Mouse (Mus musculus) adrenal gland (tissue): ENCODE measurements at regions not wholly inside any gene's neighbourhood (a gene's known extent, or its start where the extent isn't known, plus 50 kb on each side); places are given as distances from the start of the nearest gene placed in this dataset.

Experiments
- intact Hi-C: fragments of 180-260 bp; cut with DNase I; formaldehyde crosslinking; loops from one replicate; pipeline ENCODE4 v1.15.1; 2025

- intact Hi-C loops: no loop called here
Measured at GRCm38 (mm10) chr4:127758961-127759360, 211.8 kb downstream of the CK137956 start.

GRCm38 (mm10) chr4:127756238-127756637, 214.5 kb downstream of the CK137956 start:
- intact Hi-C loops: no loop called here

GRCm38 (mm10) chr4:127750781-127751180, 220.0 kb downstream of the CK137956 start:
- intact Hi-C loops: no loop called here

- intact Hi-C loops: no loop called here
Measured at GRCm38 (mm10) chr4:127747876-127748275, 222.9 kb downstream of the CK137956 start.

- intact Hi-C loops: no loop called here
Measured at GRCm38 (mm10) chr4:127736781-127737180, 234.0 kb downstream of the CK137956 start.

- intact Hi-C loops: no loop called here
Measured at GRCm38 (mm10) chr4:127736151-127736550, 234.6 kb downstream of the CK137956 start.

GRCm38 (mm10) chr4:127734641-127735040, 236.1 kb downstream of the CK137956 start:
- intact Hi-C loops: no loop called here

GRCm38 (mm10) chr4:127718661-127719060, 252.1 kb downstream of the CK137956 start:
- intact Hi-C loops: no loop called here

GRCm38 (mm10) chr4:127712274-127712673, 258.5 kb downstream of the CK137956 start:
- intact Hi-C loops: no loop called here

- intact Hi-C loops: no loop called here
Measured at GRCm38 (mm10) chr4:127710816-127711215, 259.9 kb downstream of the CK137956 start.

- intact Hi-C loops: no loop called here
Measured at GRCm38 (mm10) chr4:127709746-127710145, 261.0 kb downstream of the CK137956 start.

GRCm38 (mm10) chr4:127708186-127708585, 262.6 kb downstream of the CK137956 start:
- intact Hi-C loops: no loop called here

GRCm38 (mm10) chr4:127707126-127707525, 263.6 kb downstream of the CK137956 start:
- intact Hi-C loops: no loop called here

GRCm38 (mm10) chr4:127701651-127702050, 269.1 kb downstream of the CK137956 start:
- intact Hi-C loops: no loop called here

- intact Hi-C loops: no loop called here
Measured at GRCm38 (mm10) chr4:127689986-127690385, 280.8 kb downstream of the CK137956 start.

- intact Hi-C loops: no loop called here
Measured at GRCm38 (mm10) chr4:127685021-127685420, 285.7 kb downstream of the CK137956 start.

- intact Hi-C loops: no loop called here
Measured at GRCm38 (mm10) chr4:127679391-127679790, 291.4 kb downstream of the CK137956 start.

- intact Hi-C loops: no loop called here
Measured at GRCm38 (mm10) chr4:127678437-127678836, 292.3 kb downstream of the CK137956 start.

- intact Hi-C loops: no loop called here
Measured at GRCm38 (mm10) chr4:127675745-127676315, 294.9 kb downstream of the CK137956 start.

GRCm38 (mm10) chr4:127659950-127660349, 302.0 kb upstream of the Gjb5 start:
- intact Hi-C loops: no loop called here

- intact Hi-C loops: no loop called here
Measured at GRCm38 (mm10) chr4:127651601-127652000, 293.6 kb upstream of the Gjb5 start.

- intact Hi-C loops: no loop called here
Measured at GRCm38 (mm10) chr4:127648011-127648410, 290.0 kb upstream of the Gjb5 start.

- intact Hi-C loops: no loop called here
Measured at GRCm38 (mm10) chr4:127647189-127647588, 289.2 kb upstream of the Gjb5 start.
